In genomic region chr9:70248826-70249225, GRCm38 (mm10) we compare ENCODE assay signal across 19 mouse cellular contexts. TPM values are rescaled to one million over a fixed set of nuclear protein-coding genes. Genes with fewer than 3 reads are reported as not detected.
DNase-seq lines count a peak whose midpoint lies in the region; ATAC-seq and TF ChIP-seq lines count a peak whose summit lies in the region.
"Had no signal": no experiment of that assay in that cellular context is flagged by ENCODE, and none has a peak within 500 bp of the region (broad histone marks: within the 10 kb centered on the region; RNA-seq: fewer than 3 reads in every experiment).

No protein-coding gene starts in this region.

- no peak overlapping the region for H3K4me3 ChIP-seq in ES-E14 (ENCODE audit: insufficient read depth in 1 of 2, low read depth in 1 of 2, low read length in 2 of 2, poor library complexity in 1 of 2, severe bottlenecking in 1 of 2)
- H3K4me3 ChIP-seq in layer of hippocampus, adult 2 months = no peak overlapping the region
- H3K4me3 ChIP-seq: forebrain, embryonic 12.5 days; limb, embryonic 12.5 days had no signal

- H3K9ac ChIP-seq in ES-E14 (ENCODE audit: insufficient read depth, low read depth, low read length, poor library complexity, severe bottlenecking) = peak overlapping the region; percentile 7; the same call in 1 of the 2 replicates
- H3K9ac ChIP-seq: forebrain, embryonic 12.5 days; hindbrain, embryonic 14.5 days; limb, embryonic 12.5 days; liver, embryonic 14.5 days had no signal

- no peaks in the 10 kb centered on the region for H3K36me3 ChIP-seq in ES-E14 (ENCODE audit: control insufficient read depth, insufficient read depth, low read length, poor library complexity, severe bottlenecking)
- H3K36me3 ChIP-seq: forebrain, embryonic 12.5 days; limb, embryonic 12.5 days had no signal

- no peak for DNase-seq in frontal cortex, postnatal 10 days (ENCODE audit: low spot score in 2 of 2)
- peak; percentile 36 for DNase-seq in 416B (ENCODE audit: low read depth)
- DNase-seq in ES-E14 (ENCODE audit: low read depth, low spot score) = no peak
- DNase-seq in induced T-regulatory cell, adult 2 months (ENCODE audit: low read depth) = peak; percentile 44
- DNase-seq in layer of hippocampus, adult 2 months (ENCODE audit: low spot score in 2 of 2) = no peak
- DNase-seq: cerebellum, adult 11 months; cerebellum, postnatal 25 days; heart, postnatal 14 days; kidney, adult 11 months; lung, postnatal 10 days; right cerebral cortex, postnatal 25 days; thymus, postnatal 25 days had no signal

- peaks cover 19 to 31% of the 10 kb centered on the region in 2 experiments; a peak in 3 of 4 replicates for H3K4me1 ChIP-seq in ES-E14 (ENCODE audit: control insufficient read depth in 2 of 2, insufficient read depth in 2 of 2, low read length in 2 of 2, poor library complexity in 1 of 2)

- no peak for TF ChIP-seq CTCF in layer of hippocampus, adult 2 months (conservative IDR thresholded peaks at IDR 0.05)

- in situ Hi-C loops in ES-E14 (cut with MboI; ENCODE audit: low sequenced_read_pairs in 2 of 2, unreplicated experiment in 2 of 2) = no loop called here

- no peaks in the 10 kb centered on the region for H3K9me3 ChIP-seq in ES-E14 (ENCODE audit: control insufficient read depth, insufficient read depth, low read depth, low read length)
- H3K9me3 ChIP-seq: limb, embryonic 12.5 days had no signal

- H3K27ac ChIP-seq in ES-E14 (ENCODE audit: insufficient read depth, low read depth, low read length, poor library complexity, severe bottlenecking) = peak overlapping the region; percentile 58; the same call in 1 of the 2 replicates
- no peak overlapping the region for H3K27ac ChIP-seq in layer of hippocampus, adult 2 months
- H3K27ac ChIP-seq: forebrain, embryonic 12.5 days; hindbrain, embryonic 14.5 days; kidney, postnatal 0 days; limb, embryonic 12.5 days; liver, embryonic 14.5 days had no signal

- ATAC-seq in frontal cortex, adult (ENCODE audit: low TSS enrichment) = peak; percentile 52
- no peak for ATAC-seq in megakaryocyte progenitor cell, adult 5-6 weeks (replicated peaks; ENCODE audit: poor library complexity)

TF ChIP-seq in ES-E14, 5 proteins besides CTCF, POLR2A, EP300 and RAD21:
- TF ChIP-seq MAFK (IDR thresholded peaks at IDR 0.05; ENCODE audit: insufficient read depth, low read depth, low read length) = peak; percentile 55; the same call in 1 of the 2 replicates
- no peak for TF ChIP-seq ZC3H11A (IDR thresholded peaks at IDR 0.05; ENCODE audit: borderline replicate concordance, low read depth, low read length)

RNA-seq across cellular contexts. Expression of gene Myo1e, which starts 41.7 kb away (rescaled TPM):
- 21.3 and 22.0 TPM in 2 replicates for total RNA-seq in ES-E14 (2012; rRNA removed)
- total RNA-seq in layer of hippocampus, adult 2 months (2021) = 1 to 10 TPM; 7.6 to 8.2 TPM
- total RNA-seq in megakaryocyte progenitor cell, adult 5-6 weeks (2015) = 0.10 TPM in 1 of 2 replicates, not detected in the other
- 0.03 TPM in 1 of 2 replicates, not detected in the other for total RNA-seq in megakaryocyte progenitor cell, adult 5-6 weeks (2017)

Comparison
In these comparisons a context has a peak if more than half of its experiments do, and no peak if none do; other contexts are left out.
1. DNase-seq: peak in 416B (single experiment) and induced T-regulatory cell, adult 2 months (single experiment); none in frontal cortex, postnatal 10 days (0 of 2), ES-E14 (single experiment) and layer of hippocampus, adult 2 months (0 of 2).
2. RNA of gene Myo1e, which starts 41.7 kb away (total RNA-seq): 21.3 to 22.0 TPM in ES-E14 and 7.6 to 8.2 TPM in layer of hippocampus, adult 2 months; 0.03 to 0.10 TPM in megakaryocyte progenitor cell, adult 5-6 weeks; every median in the first group is over 4 times any median in the second.